Mouse (Mus musculus) small intestine, adult 2 months (tissue): ENCODE results near the gene Vav3.

Experiments
- CTCF ChIP-seq: fragments of 200-500 bp; IDR thresholded peaks from 2 replicates; pipeline ENCODE4 v1.5.1; 2012; ENCODE audit warnings: low read depth, mild to moderate bottlenecking, control low read depth, inconsistent platforms, low read length, moderate library complexity, mixed read lengths; ENCODE audit not compliant: insufficient replicate concordance, insufficient read length; ENCODE audit errors: extremely low read depth
- POLR2A ChIP-seq: fragments of 200-500 bp; IDR thresholded peaks from 2 replicates; pipeline ENCODE4 v1.6.1; 2012; ENCODE audit warnings: low read depth, mild to moderate bottlenecking, control low read depth, inconsistent platforms, low read length, moderate library complexity

GRCm38 (mm10) chr3:109600699-109601451 lies 260.4 kb downstream of the Vav3 start:
- TF ChIP-seq POLR2A (no peak), CTCF (no peak)
